Mouse (Mus musculus) midbrain, embryonic 11.5 days (tissue): ENCODE results near the gene Ndufa3. TPM values are rescaled to one million over a fixed set of nuclear protein-coding genes. Genes with fewer than 3 reads are reported as not detected.
A peak's percentile ranks its signal among the peaks of the same experiment; 100 is the strongest.

Experiments used
- ATAC-seq: fragments of 200-750 bp; cut with Nextera tagmentation; 2 replicates; pipeline ENCODE4 v1.8.0; 2017; ENCODE audit warnings: moderate TSS enrichment, moderate library complexity; ENCODE audit not compliant: low FRiP score
- DNase-seq: peaks from one replicate; pipeline ENCODE4 v3.0.0; 2015; ENCODE audit warnings: low spot score; ENCODE audit errors: missing footprints
- H3K27ac ChIP-seq: fragments of 300-500 bp; sonication (generic); 2 replicates; pipeline ENCODE4 v1.5.1; 2014; ENCODE audit warnings: low read depth, low read length
- H3K27me3 ChIP-seq: fragments of 300-500 bp; sonication (generic); 2 replicates; pipeline ENCODE4 v1.6.1; 2014; ENCODE audit warnings: mild to moderate bottlenecking, low read length, moderate library complexity, mixed read lengths; ENCODE audit not compliant: control insufficient read depth, insufficient read depth
- H3K36me3 ChIP-seq: fragments of 300-500 bp; sonication (generic); 2 replicates; pipeline ENCODE4 v1.6.1; 2014; ENCODE audit warnings: mild to moderate bottlenecking, low read length, moderate library complexity, mixed read lengths; ENCODE audit not compliant: control insufficient read depth, insufficient read depth
- H3K4me1 ChIP-seq: fragments of 300-500 bp; sonication (generic); 2 replicates; pipeline ENCODE4 v1.6.1; 2014; ENCODE audit warnings: low read length; ENCODE audit not compliant: control insufficient read depth, insufficient read depth
- H3K4me2 ChIP-seq: fragments of 300-500 bp; sonication (generic); 2 replicates; pipeline ENCODE4 v1.6.1; 2014; ENCODE audit warnings: mild to moderate bottlenecking, moderate library complexity
- H3K4me3 ChIP-seq: fragments of 300-500 bp; sonication (generic); 2 replicates; pipeline ENCODE4 v1.5.1; 2014; ENCODE audit warnings: low read depth, low read length
- H3K9ac ChIP-seq: fragments of 300-500 bp; sonication (generic); 2 replicates; pipeline ENCODE4 v1.6.1; 2014; ENCODE audit warnings: low read length
- H3K9me3 ChIP-seq: fragments of 300-500 bp; sonication (generic); 2 replicates; pipeline ENCODE4 v1.6.1; 2016; ENCODE audit warnings: low read length; ENCODE audit not compliant: control insufficient read depth
- WGBS: fragments of 180-500 bp; shearing (Covaris S2); extraction: QIAGEN DNeasy Blood & Tissue Kit; methylation state at CpG from one replicate; pipeline ENCODE4 v1.1.7; 2014; 5-methylcytosine and 5-hydroxymethylcytosine counted together
- polyA plus RNA-seq: library from polyadenylated mRNA; unstranded; fragments of >200 nt; fragmentation: Nextera tagmentation; extraction: Ambion mirVana; gene quantifications from 2 replicates; pipeline ENCODE4 v1.2.1, GENCODE M21; 2014

Gene Ndufa3
- polyA plus RNA-seq, 1 experiment from 2014 or later = 373 TPM

- Histone ChIP-seq H3K4me3 (peak overlapping the region; percentile 73), H3K4me2 (peak overlapping the region; percentile 74), H3K27ac (no peak overlapping the region), H3K27me3 (no peaks in the 10 kb centered on the region), H3K4me1 (peaks cover 13% of the 10 kb centered on the region), H3K9ac (peak overlapping the region; percentile 82), H3K36me3 (peaks cover 11% of the 10 kb centered on the region; the same call in 1 of the 2 replicates), H3K9me3 (no peaks in the 10 kb centered on the region)
- peak; percentile 55 for ATAC-seq
- DNase-seq = no peak
- 56% methylated on average over 4 of the region's 4 CpGs for WGBS
These were observed 11.9 kb downstream of the Ndufa3 start for GRCm38 (mm10) chr7:3629030-3629429.

- peak; percentile 90 for ATAC-seq
- Histone ChIP-seq H3K27me3 (no peaks in the 10 kb centered on the region), H3K4me2 (peak within 1 kb of the TSS; percentile 74), H3K4me3 (peak within 1 kb of the TSS; percentile 73), H3K4me1 (peaks cover 13% of the 10 kb centered on the region), H3K9ac (peak within 1 kb of the TSS; percentile 82), H3K36me3 (peaks cover 10% of the 10 kb centered on the region; the same call in 1 of the 2 replicates), H3K27ac (no peak within 1 kb of the TSS), H3K9me3 (no peaks in the 10 kb centered on the region)
- peak; percentile 99 for DNase-seq
- WGBS = 1% methylated on average over 47 of the region's 47 CpGs
These were observed 12.6 kb downstream of the Ndufa3 start, which contains the start of the genes Tfpt and Prpf31 for GRCm38 (mm10) chr7:3629543-3630477. TSS of gene Tfpt (minus strand) at chr7:3629929. TSS of gene Prpf31 (plus strand) at chr7:3629985.

- Histone ChIP-seq H3K4me3 (peak overlapping the region; percentile 73), H3K27ac (no peak overlapping the region), H3K27me3 (no peaks in the 10 kb centered on the region), H3K4me1 (peaks cover 13% of the 10 kb centered on the region), H3K4me2 (peak overlapping the region; percentile 74), H3K9me3 (no peaks in the 10 kb centered on the region), H3K36me3 (peaks cover 10% of the 10 kb centered on the region; the same call in 1 of the 2 replicates), H3K9ac (peak overlapping the region; percentile 77)
- ATAC-seq (no peak), DNase-seq (no peak)
- WGBS = 66% methylated on average over 3 of the region's 3 CpGs
These were observed 13.3 kb downstream of the Ndufa3 start for GRCm38 (mm10) chr7:3630478-3630815.

GRCm38 (mm10) chr7:3643412-3643811 is 26.2 kb downstream of the Ndufa3 start:
- ATAC-seq (no peak), DNase-seq (no peak)
- Histone ChIP-seq H3K4me2 (no peak overlapping the region), H3K9me3 (no peaks in the 10 kb centered on the region), H3K27ac (no peak overlapping the region), H3K27me3 (no peaks in the 10 kb centered on the region), H3K9ac (no peak overlapping the region), H3K4me1 (peaks cover 24% of the 10 kb centered on the region), H3K36me3 (peaks cover 23% of the 10 kb centered on the region), H3K4me3 (no peak overlapping the region)
- WGBS = 70% methylated on average over 5 of the region's 5 CpGs

- peak overlapping the region; percentile 54 for H3K4me2 ChIP-seq
- H3K36me3 ChIP-seq = peaks cover 21% of the 10 kb centered on the region
- peaks cover 26% of the 10 kb centered on the region for H3K4me1 ChIP-seq
- H3K27ac ChIP-seq = no peak overlapping the region
- no peaks in the 10 kb centered on the region for H3K27me3 ChIP-seq
- peak overlapping the region; percentile 99 for H3K4me3 ChIP-seq
- no peaks in the 10 kb centered on the region for H3K9me3 ChIP-seq
- no peak for ATAC-seq
- peak overlapping the region; percentile 27; the same call in 1 of the 2 replicates for H3K9ac ChIP-seq
- WGBS = 21% methylated on average over 9 of the region's 9 CpGs
- DNase-seq = no peak
These were observed 26.7 kb downstream of the Ndufa3 start for GRCm38 (mm10) chr7:3643843-3644242.

GRCm38 (mm10) chr7:3644348-3644671 is 27.1 kb downstream of the Ndufa3 start:
- Histone ChIP-seq H3K27ac (no peak overlapping the region; the same call in 1 of the 2 replicates), H3K36me3 (peaks cover 19% of the 10 kb centered on the region), H3K27me3 (no peaks in the 10 kb centered on the region), H3K4me3 (peak overlapping the region; percentile 99), H3K4me2 (peak overlapping the region; percentile 54), H3K4me1 (peaks cover 26% of the 10 kb centered on the region), H3K9me3 (no peaks in the 10 kb centered on the region), H3K9ac (peak overlapping the region; percentile 27; the same call in 1 of the 2 replicates)
- ATAC-seq = no peak
- no peak for DNase-seq
- 1% methylated on average over 11 of the region's 11 CpGs for WGBS

GRCm38 (mm10) chr7:3644672-3645487 is 27.7 kb downstream of the Ndufa3 start, which contains the start of gene Cnot3:
TSS of gene Cnot3 (plus strand) at chr7:3645268.
- H3K4me3 ChIP-seq = peak within 1 kb of the TSS; percentile 99
- ATAC-seq = peak; percentile 99
- peak; percentile 98 for DNase-seq
- H3K27me3 ChIP-seq = no peaks in the 10 kb centered on the region
- H3K36me3 ChIP-seq = peaks cover 14% of the 10 kb centered on the region
- H3K27ac ChIP-seq = peak within 1 kb of the TSS; percentile 97
- no peaks in the 10 kb centered on the region for H3K9me3 ChIP-seq
- H3K4me2 ChIP-seq = peak within 1 kb of the TSS; percentile 91
- H3K4me1 ChIP-seq = peaks cover 26% of the 10 kb centered on the region
- H3K9ac ChIP-seq = peak within 1 kb of the TSS; percentile 99
- under 1% methylated on average over 57 of the region's 58 CpGs for WGBS

GRCm38 (mm10) chr7:3645488-3646025 is 28.4 kb downstream of the Ndufa3 start:
- Histone ChIP-seq H3K4me3 (peak overlapping the region; percentile 99), H3K4me2 (peak overlapping the region; percentile 91), H3K27me3 (no peaks in the 10 kb centered on the region), H3K9me3 (no peaks in the 10 kb centered on the region), H3K36me3 (peaks cover 11% of the 10 kb centered on the region), H3K4me1 (peaks cover 26% of the 10 kb centered on the region), H3K27ac (peak overlapping the region; percentile 97), H3K9ac (peak overlapping the region; percentile 99)
- ATAC-seq (peak; percentile 10; the same call in 1 of the 2 replicates), DNase-seq (no peak)
- under 1% methylated on average over 52 of the region's 58 CpGs for WGBS
